Mouse (Mus musculus) WW6 (cell line): ENCODE results near the gene Naa40.

Source experiments
- DNase-seq: peaks from one replicate; pipeline ENCODE4 v3.0.0-alpha.2; 2013; ENCODE audit warnings: low read depth, low spot score

Gene Naa40

DNA sequence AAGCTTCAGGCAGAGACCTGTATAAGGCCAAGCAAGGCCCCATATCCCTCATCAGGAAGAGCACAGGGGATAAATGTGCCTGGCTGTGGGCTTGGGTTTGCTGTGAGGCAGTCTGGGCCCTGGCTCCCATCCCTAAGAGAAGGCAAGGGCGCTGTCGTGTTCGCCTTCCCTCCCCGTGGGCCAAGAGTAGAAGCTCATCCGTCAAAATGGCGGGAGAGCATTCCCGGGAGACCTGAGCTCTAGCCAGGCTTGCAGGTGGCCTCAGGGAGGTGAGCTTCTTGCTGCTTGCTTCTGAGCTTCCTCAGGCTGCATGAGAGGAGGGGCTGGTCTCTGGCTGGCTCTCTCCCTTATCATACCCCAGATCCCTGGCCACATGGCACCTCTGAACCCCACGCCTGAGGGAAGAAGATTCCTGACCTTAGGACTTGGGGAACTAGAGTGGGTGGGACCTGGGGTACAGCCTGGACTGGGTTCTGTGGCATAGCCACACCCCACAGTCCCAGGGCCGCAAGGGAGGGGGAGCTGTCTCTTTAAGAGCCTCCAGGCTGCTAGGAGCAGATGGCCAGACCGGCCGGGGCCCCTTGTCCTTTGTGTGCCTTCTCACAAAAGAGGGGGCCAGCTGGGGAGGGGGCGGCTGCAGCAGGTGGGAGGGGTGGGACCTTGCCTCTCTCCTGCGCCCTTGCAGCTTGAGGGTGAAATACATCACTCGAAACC, 24.7 kb upstream of the Naa40 start:
- DNase-seq, result no peak

DNA sequence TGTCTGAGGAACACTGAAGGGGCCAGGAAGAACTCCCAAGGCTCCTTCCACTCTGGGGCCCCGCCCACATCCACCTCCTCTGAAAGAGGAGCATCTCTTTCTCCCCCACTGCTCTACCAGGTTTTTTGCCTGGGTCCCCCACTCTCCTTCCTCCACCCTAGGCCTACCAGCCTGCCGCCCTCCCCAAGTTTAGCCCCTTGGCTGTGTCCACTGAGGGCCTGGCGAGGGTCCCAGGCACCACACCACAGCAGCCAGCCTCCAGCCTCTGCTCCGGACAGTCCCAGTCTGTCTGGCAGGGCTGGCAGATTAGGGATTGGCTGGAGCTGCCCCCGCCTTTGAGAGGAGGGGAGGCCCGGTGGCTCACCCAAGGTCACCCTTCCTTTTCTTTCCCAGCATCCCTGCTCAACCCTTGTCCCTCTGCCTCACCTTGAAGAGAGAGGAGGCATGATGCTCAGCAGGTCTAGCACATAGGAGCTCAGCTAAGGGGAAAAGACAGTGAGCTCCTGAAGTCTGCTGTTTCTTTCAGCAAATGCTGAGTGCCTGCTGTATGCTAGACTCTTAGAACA, 23.9 kb upstream of the Naa40 start:
- DNase-seq, result no peak

DNA sequence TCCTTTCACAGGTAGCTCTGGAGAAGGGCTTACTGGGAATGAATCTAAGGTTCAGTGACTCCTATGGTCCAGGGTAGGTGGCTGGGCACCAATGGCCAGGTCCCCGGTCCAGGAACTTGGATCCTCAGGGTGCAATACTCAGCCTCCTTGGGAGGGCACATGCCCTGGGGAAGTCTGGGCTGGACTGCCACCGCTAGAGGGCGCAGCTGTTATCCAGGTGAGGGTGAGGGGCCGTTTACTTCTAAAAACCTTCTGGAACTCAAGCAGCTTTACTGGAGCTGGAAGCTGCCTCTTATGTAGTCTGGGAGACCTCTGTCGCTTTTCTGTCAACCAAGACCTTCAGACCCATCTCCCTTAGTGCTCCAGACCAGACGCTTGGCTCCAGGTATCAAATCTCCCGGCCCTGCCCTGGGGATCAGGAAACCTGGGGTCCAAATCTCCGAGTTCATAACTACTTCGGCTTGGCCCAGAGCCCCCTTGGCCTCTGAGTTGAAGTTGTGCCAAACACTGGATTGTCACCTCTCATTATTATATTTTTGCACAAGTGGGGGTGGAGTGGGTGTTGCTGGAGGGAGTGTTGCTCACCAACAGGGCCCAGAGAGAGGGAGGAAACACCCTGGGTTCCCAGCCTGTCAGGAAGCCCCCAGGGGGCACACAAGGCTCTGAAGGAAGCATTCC, 23.2 kb upstream of the Naa40 start:
- no peak for DNase-seq

DNA sequence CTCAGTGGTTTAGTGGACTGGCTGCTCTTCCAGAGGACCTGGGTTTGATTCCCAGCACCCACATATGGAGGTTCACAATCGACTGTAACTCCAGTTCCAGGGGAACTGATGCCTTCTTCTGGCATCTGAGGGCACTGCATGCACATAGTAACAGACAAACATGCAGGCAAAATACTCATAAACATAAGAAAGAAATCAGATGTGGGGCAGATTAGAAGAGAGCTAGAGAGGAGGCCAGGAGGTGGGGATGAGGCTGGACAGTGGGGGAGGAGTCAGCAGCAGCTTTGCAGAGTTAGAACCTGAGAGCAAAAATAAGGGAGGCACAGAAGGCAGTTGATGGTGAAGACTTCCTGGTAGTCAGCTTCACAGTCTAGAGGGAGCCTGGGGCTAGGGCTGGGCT, 21.6 kb upstream of the Naa40 start:
- DNase-seq, result no peak

DNA sequence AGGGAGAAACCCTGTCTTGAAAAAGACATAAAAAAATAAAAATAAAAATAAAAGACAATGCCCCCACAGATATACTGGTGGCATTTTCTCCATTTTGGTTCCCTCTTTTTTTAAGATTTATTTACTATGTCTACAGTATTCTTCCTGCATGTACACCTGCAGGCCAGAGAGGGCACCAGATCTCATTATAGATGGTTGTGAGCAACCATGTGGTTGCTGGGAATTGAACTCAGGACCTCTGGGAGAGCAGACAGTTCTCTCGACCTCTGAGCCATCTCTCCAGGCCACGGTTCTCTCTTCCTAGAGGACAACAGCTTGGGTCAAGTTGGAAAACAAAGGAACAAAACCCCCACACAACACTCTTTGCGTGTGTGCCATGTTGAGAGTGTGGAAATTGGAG, 21.0 kb upstream of the Naa40 start:
- no peak for DNase-seq

DNA sequence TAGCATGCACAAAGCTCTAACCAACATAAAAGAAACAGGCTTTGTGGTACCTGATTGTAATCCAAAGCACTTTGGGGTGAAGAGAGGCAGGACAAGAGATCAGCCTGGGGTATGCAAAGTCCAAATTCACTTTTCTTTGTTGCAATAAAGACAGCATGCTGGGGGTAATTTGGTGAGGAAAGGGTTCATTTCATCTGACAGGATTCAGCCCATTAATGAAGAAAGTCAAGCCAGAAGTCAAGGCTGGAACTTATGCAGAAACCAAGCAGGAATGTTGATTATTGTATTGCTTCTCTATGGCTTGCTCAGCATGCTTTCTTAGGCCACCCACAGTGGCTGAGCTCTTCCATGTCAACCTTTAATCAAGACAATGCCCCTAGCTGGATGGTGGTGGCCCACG, 20.5 kb upstream of the Naa40 start:
- no peak for DNase-seq

DNA sequence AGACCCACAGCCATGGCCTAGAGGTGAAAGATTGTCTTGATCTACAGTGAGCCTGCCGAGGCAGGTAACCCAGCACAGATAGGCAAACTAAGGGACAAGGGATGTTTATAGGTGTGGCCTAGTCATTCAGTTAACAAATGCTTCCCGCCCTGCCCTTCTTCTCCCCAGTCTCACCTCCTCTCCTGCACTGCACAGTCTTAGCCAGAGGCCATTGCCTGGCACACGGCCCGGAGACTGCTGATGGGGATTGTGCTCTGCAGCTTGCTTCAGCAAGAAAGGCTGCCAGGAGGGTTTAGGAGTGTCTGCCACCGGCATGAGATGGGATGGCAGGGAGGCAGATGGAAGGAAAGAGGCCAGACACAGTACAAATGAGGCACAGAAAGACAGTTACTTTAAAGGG, 16.9 kb upstream of the Naa40 start:
- DNase-seq, result no peak

DNA sequence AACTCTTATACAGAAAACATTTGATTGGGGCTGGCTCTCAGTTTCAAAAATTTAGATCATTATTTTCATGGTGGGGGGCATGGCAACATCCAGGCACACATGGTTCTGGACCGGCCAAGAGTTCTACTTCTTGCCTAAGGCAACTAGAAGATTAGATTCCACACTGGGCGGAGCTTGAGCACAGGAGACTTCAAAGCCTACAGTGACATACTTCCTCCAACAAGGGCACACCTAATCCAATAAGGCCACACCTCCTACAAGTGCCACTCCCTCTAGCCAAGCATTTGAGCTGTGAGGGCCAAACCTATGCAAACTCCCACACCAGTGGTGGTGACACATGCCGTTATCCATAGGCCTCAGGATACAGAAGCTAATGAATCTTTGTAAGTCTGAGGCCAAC, 5.0 kb upstream of the Naa40 start:
- no peak for DNase-seq

DNA sequence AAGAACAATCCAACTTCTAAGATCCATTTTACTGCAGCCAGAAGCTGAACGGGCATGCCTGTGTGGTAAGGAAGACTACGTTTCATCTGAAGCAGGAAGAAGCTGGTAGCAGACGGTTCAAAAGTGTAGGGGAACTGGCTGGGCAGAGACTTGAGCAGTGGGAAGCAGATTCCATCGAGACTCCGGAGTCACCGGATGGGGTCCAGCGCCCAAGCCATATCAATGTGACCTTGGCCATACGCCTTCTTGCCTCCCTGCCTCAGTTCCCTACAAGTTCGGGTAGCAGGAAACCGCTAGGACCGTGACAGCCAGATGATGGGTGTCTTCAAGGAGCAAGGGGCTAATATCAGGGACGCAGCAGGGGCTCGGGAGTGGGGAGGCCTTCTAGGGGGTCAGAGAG, 692 bp downstream of the Naa40 start:
- no peak for DNase-seq

DNA sequence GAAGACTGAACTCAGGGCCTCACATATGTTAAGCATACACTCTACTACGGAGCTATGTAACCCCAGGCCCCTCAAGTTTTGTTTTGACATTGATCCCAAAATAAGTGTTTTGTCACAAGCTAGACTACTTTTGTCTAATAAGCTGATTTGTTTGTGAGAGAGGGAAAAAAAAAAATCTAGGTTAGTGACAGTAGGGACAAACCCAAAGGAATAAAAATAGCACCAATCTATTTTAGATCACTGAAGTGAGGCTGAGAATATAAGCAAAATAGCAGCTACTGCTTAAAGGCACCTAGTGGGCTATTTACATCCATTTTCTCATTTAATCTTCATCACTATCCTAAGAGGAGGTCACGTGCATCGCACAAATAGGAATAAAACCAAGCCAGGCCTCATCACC, 1.4 kb downstream of the Naa40 start:
- DNase-seq, result no peak

DNA sequence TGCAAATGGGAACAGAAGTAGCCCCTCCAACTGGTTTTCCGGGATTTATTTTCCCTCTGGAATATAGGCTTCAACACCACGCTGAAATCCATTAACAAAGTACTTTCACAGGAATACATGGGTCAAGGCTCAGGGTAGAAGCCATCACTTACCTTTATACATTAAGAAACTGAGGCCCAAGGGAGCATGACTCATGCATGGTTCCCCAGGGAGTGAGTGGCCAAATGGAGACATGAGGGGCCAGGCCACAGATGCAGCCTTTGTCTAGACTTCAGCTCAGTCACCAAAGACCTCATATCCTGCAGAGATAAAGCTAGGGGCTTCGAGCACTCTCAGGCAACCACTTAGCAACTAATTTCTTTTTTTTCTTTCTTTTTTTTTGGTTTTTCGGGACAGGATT, 4.2 kb downstream of the Naa40 start:
- no peak for DNase-seq

DNA sequence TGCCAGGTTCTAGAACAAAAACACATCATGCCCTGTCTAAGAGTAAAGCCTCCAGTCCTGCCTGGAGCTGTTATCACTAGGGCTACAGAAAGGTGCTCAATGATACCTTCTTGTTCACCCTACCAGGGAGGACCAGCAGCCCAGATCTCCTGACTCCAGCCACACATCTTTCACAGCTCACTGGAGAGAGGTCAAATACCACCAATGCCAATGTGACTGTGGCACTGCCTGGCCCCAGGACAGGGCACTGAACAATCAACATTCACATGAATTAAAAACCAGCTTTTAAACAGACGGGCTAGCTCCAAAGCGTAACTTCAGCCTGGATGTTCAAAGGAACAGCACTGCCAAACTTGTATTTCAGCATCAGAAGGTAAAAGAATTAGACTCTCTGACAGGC, 5.0 kb downstream of the Naa40 start:
- DNase-seq, result no peak

DNA sequence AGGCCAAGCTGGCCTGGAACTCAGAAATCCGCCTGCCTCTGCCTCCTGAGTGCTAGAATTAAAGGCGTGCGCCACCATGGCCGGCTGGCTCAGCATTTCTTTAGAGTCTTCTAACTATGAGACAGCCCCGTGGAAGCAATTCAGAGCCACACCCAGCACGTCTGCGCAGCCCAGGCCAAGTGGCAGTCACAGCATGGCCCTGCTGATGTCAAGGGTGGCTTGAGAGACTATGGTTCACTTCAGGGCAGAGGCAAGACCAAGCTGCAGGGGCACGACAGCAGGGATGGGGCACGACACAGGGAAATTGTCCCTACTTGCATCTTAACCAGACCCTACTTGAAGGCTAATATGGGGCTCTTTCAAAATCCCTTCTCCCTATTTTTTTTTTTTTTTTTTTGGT, 5.5 kb downstream of the Naa40 start:
- DNase-seq, result no peak

DNA sequence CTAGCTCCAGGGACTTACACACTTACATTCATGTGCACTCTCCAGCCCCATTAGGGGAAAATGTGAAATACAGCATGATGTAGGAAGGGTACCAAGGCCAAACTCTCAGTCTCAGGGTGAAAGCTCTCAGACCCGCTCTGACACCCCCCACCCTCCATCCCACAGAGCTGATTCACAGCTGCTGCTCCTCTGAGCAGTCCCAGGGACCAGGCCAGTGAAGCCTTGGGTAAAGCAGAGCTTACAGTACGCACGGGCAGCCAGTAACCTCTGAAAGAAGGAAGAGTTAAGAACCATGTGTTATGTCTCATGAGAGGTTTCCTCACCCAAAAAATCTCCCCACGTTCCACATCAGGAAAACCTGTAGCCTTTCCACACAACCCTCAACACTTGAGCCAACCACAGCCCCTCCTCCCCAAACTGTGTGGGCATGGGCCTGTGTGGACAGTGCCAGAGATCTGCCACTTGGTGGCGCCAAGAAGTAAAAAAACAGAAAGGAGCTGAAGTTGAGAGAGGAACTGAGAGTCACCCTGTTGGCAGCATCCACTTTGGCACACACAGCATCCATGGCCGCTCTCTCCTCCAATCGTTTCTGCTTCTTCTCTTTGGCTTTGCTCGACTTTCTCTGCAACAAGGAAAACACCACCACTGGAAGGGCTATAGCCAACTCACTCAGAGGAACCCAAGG, 6.3 kb downstream of the Naa40 start:
- no peak for DNase-seq

DNA sequence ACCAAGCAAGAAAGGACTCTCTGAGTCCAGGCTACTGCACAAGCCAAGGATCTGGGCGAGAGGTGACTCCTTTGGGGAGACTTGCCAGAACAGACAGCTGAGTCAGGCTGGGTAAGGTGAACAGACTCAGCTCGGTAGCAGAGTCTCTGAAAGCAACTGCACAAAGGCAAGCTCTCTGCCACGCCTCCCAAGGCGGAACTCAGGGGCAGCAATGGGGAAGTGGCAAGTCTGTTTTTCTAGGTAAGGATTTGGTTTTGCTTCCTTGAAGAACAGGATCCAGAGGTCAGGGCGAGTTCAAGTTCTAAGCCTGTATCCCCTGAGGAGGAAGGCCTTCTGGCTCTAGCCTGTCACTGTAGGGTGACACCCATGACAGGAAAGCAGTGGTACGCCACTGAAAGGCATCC, 14.5 kb downstream of the Naa40 start:
- no peak for DNase-seq

DNA sequence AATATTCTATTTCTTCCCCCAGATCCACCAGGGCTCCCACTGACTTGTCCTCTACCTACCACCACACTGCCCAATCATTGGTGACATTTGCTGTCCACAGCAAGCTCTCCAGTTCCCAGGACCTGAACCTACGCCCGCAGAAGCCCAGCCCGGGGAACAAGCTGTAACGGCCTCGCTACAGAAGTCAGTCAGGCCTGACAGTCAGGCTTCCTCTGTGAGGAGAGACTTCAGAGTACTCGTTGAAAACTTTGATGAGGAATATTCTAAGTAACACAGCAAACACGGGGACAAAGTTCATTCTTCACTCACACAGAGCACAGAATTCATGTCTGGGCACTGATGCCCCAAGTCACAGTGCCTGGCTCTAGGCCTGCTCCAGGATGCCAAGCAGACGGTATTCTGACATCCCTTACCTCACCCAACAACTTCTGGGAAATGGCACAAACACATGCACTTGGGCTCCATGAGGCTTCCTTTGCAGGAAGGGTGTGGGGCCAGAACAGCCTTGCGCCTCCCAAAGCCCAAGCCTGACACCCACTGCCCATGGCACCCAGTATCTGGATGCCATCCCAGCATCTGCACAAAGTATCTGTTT, 15.8 kb downstream of the Naa40 start:
- DNase-seq, result no peak

DNA sequence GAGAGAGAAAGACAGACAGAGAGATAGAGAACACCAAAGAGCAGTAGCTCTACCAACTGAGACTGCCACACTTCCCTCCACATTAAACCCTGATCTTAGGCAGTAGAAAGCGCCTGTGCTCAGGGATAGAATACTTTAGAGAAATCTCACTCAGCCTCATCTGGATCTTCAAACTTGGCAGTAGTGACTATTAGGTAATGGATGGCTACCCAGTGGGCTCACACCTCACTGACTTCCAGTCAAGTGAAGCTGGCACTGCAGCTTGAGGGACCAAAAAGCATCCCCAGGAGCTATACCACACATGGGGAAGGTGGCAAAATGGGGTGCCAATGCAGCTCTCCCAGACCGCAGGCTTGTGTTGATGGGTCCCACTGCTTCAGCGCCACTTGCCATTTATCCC, 16.7 kb downstream of the Naa40 start:
- DNase-seq, result no peak

DNA sequence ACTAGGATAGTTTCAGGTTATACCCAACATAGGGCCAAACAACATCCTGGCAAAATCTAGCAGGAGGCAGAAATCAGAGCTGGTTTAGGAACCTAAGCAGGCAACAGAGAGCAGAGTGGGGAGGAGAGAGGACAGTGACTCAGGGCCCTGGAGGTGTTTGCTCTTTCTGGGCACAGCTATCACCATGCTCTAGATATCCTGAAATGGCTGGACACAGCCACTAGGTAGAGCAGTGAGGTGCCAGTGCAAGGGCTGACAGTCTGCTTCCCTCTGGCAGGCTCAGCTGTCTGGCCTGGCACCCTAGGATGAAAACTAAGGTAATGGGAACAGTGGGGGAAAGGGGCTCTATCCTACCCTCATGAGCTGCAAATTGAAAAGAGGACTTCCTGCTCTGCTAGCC, 17.5 kb downstream of the Naa40 start:
- no peak for DNase-seq

DNA sequence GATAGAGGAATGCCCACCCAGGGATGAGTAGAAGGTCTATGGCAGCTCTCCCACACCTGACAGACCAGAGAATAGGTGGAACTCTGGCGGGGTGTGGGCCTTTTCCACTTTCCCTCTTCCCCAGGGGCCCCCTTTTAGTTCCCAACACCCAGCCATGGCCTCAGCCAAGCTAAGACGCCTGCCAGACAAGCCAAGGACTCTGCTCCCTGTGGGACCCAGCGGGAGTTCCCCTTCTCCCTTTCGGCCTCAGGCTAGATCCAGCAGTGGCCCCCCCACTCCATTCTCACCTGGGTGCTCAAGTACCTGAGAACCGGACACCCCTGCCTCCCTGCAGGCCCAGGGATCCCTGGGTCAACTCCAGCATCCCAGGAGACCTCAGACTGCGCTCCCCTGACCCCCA, 18.8 kb downstream of the Naa40 start:
- no peak for DNase-seq

DNA sequence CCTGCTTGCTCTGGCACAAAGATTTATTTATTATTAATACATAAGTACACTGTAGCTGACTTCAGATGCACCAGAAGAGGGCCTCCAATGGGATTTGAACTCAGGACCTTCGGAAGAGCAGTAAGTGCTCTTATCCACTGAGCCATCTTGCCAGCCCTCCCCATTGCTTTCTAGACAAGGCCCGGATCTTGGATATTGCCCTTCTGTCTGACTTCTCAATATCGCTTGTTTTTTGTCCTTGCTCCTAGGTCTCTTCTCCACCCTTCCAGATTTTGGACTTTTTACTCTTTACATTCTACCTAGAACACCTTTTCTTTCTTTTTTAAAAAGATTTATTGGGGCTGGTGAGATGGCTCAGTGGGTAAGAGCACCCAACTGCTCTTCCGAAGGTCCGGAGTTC, 22.2 kb downstream of the Naa40 start:
- no peak for DNase-seq

DNA sequence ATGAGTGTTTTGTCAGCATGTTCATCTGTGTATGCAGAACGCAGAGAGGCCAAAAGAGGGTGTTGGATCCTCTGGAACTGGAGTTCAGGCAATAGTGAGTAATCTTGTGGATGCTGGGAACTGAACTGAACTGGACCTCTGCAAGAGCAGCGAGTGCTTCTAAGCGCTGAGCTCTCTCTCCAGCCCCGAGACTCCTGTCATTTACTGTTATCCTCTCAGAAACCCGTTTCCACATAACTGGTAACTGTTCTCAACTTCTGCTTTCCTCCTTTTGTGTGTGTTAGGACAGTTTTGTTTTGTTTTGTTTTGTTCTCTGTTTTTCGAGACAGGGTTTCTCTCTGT, 23.1 kb downstream of the Naa40 start:
- DNase-seq, result no peak

DNA sequence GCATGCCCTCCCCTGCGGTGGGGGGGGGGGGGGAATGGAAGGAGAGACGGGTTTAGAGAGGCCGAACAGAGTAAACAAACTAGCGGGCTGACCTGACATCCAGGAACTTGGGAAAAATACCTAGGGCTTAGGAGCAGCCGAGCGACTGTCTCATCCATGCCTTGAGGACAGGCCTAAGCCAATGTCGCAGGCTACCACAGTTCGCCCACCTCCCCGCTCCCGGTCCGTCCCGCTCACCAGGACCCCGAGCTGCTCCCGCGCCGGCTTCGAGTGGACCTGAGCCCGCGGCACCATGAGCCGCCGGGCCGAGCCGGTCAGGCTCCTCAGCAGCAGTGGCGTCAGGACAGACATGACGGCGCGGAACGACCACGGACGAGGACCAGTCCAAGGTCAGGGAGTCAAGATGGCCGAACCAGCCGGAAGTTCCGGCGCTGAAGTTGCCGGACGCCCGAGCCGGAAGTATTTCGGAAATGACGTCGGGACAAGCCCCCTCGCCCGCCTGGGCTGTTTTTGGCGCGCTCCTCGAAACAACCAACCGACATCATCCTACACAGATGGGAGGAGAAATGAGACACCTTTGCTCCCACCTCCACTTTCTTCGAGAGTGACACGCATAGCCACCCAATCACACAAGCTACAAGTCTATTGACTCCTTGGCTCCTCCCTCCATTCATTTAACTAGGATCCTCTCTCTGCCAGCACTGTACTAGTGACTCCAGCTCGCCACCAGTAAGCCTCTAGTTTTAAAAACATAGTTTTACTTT, 23.6 kb downstream of the Naa40 start, which contains the start of gene Cox8a:
Gene Cox8a, minus strand, starts transcription at position 455 of the 764 bp plus-strand sequence.
- peak; percentile 93 for DNase-seq
